Mouse (Mus musculus): Measurements from ENCODE around the gene Spry1.

DNA sequence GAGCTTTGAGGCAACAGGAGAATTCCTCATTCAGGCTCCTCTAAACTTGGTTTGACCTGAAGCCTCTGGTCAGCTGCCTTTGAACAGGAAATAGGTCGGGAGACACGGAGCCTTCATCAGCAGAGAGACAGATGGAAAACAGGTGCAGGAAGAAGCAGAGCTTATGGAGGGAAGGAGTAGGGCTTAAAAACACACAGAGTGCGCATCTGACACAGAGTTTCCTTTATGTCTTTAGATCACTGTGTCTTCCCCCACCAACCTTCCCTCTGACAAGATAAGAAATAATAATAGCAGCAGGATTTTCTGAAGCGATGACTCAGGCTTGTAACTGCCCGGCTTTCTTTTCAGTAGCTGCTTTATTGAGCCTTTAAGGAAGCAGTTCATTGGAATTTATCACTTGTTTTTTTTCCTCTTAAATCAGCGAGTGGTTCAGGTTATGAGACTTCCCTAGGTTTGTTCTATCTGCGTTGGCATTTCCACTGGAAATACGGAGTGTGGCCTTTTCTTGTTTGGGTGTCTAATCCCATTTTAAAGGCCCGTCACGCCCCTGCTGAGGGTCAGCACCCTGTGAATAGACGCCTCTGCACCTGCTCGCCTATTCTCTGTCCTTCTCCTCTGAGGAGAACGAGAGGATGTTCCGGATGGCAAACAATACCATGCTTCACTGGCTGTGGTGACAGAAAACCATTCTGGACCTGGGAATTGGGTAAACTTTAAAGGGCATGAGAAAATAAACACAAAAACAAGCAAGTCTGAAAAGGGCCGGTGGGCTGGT lies 32.7 kb downstream of the Spry1 start:
- TF ChIP-seq CTCF (IDR thresholded peaks at IDR 0.05; ENCODE audit: insufficient read depth, low read depth, low read length) (no peak), POLR2A (IDR thresholded peaks at IDR 0.05; ENCODE audit: insufficient read depth, low read depth, low read length) (no peak)
